Mouse (Mus musculus) kidney, adult 2 months (tissue): ENCODE measurements around the gene Cenpp. TPM values are rescaled to one million over a fixed set of nuclear protein-coding genes. Genes with fewer than 3 reads are reported as not detected.

Source experiments
- DNase-seq: peaks from one replicate; pipeline ENCODE4 v3.0.0; 2021
- H3K27ac ChIP-seq: fragments of 200-500 bp; 2 replicates; pipeline ENCODE4 v1.5.1; 2012; ENCODE audit warnings: low read depth, low read length, control low read depth, inconsistent platforms; ENCODE audit not compliant: insufficient read depth
- H3K27me3 ChIP-seq: fragments of 200-500 bp; replicated peaks from 2 replicates; pipeline ENCODE4 v1.6.1; 2012; ENCODE audit warnings: mild to moderate bottlenecking, moderate library complexity, low read length, inconsistent platforms; ENCODE audit not compliant: control insufficient read depth, insufficient read depth
- H3K36me3 ChIP-seq: fragments of 200-500 bp; 2 replicates; pipeline ENCODE4 v1.6.1; 2012; ENCODE audit warnings: mild to moderate bottlenecking, moderate library complexity, low read length, inconsistent platforms; ENCODE audit not compliant: control insufficient read depth, insufficient read depth
- H3K4me1 ChIP-seq: fragments of 200-500 bp; 2 replicates; pipeline ENCODE4 v1.6.1; 2011; ENCODE audit warnings: low read length; ENCODE audit not compliant: control insufficient read depth, insufficient read depth
- H3K4me3 ChIP-seq: fragments of 200-500 bp; 2 replicates; pipeline ENCODE4 v1.5.1; 2011; ENCODE audit warnings: mild to moderate bottlenecking, low read depth, low read length, control low read depth; ENCODE audit not compliant: insufficient read depth
- CTCF ChIP-seq: fragments of 200-500 bp; conservative IDR thresholded peaks from 2 replicates; pipeline ENCODE4 v1.5.1; 2011; ENCODE audit warnings: low read depth, mild to moderate bottlenecking, control low read depth, low read length, moderate library complexity, mixed read lengths; ENCODE audit not compliant: insufficient read depth, insufficient read length
- POLR2A ChIP-seq: fragments of 200-500 bp; IDR thresholded peaks from one replicate; pipeline ENCODE4 v1.6.1; 2011; ENCODE audit warnings: low read depth, low read length, control low read depth
- WGBS: fragments of 180-500 bp; shearing (Covaris S2); methylation state at CpG from one replicate; pipeline ENCODE4 v1.1.7; 2018; 5-methylcytosine and 5-hydroxymethylcytosine counted together
- polyA plus RNA-seq: library from polyadenylated mRNA; depleted of rRNA; stranded (reverse); fragments of >200 nt; gene quantifications from 2 replicates; pipeline ENCODE4 v1.2.3, GENCODE M21; 2012

The Cenpp gene
- polyA plus RNA-seq, 1 experiment, result 0.17 TPM

DNA sequence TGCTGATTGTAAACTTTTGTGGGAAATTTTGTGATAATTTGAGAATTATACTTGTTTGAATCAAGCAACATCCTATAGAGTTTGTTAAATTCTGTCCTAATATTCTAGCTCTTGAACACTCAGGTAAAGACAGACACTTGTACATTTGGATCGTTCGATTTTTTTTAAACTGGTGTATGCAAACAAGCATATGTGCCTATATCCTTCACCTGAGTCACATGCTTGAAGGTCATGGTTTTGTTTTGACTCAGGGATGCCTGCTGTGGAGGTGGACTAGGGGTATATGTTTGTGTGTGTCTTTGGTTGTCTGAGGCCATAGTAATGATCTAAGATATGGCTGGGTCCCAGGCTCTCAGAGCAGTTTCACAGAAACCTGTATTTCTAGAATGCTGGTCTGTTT lies 189.7 kb downstream of the Cenpp start:
- DNase-seq, result no peak
- Histone ChIP-seq H3K4me1 (peaks cover 10% of the 10 kb centered on the region), H3K27ac (no peak overlapping the region), H3K4me3 (no peak overlapping the region), H3K36me3 (no peaks in the 10 kb centered on the region), H3K27me3 (no peaks in the 10 kb centered on the region)
- 96% methylated on average over 2 of the region's 2 CpGs for WGBS
- TF ChIP-seq POLR2A, result no peak
- TF ChIP-seq CTCF, result no peak

DNA sequence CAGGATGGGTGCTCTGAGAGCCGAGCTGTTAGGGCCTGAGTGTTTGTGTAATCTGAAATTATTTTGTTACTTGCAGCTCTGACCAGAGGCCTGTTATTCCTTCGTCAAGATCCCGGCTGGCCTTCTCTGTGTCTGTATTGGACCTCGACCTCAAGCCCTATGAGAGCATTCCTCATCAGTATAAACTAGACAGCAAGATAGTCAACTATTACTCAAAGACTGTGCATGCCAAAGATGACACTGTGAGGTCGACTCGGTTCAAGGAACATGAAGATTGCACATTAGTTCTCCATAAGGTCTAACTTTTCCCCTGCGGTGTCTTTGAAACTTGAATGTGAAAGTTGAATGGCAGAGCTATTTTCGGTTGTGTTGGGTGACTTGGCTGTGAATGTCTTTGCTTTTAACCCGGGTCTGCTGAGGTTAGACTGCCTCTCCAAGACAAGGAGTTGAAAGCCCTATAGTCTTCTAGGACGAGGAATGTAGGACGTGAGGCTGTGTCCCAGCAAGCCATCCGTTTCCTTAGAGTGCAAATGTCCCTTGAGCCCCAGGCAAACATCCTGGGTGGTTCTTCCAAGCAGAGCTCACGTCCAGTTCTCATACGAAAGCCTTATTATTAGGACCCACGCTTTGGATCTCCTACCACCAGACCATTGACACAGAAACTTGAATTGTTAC lies 191.0 kb downstream of the Cenpp start:
- peak; percentile 90 for DNase-seq
- peak overlapping the region; percentile 15 for H3K27ac ChIP-seq
- TF ChIP-seq POLR2A, result no peak
- TF ChIP-seq CTCF, result no peak
- peaks cover 10% of the 10 kb centered on the region for H3K4me1 ChIP-seq
- H3K27me3 ChIP-seq, result no peaks in the 10 kb centered on the region
- 52% methylated on average over 15 of the region's 15 CpGs for WGBS
- H3K36me3 ChIP-seq, result no peaks in the 10 kb centered on the region
- H3K4me3 ChIP-seq, result no peak overlapping the region

DNA sequence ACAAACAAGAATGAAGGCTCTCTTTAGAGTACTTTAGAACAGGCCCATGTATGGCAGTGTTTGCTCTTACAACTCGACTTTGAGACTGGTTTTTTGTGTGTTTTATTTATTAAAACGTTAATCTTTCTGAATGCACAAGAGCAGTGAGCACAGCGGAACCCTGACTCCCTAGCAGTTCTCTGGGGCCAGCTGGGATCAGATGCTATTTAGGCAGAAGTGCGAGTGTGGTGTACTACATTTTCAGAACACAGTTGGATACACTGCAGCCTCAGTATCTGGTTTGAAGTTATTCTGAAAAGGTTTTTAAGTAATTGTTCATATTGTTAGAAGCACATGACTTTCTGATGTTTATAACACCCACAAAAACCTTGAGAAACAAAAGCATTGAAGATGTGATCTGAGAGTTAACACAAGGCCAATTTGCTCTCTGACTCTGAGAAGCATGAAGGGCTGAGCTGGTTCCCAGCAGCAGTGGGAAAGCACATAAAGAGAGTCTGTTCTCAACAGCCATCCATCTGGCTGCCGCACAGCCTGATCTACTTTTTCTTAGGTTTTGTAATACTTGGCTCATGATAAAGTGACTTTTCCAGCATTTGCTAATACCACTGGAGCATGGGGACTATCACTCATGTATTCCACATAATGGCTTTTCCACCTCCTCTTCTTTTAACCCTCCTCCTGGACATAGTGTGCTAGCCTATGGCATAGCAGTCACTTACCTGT lies 191.7 kb downstream of the Cenpp start:
- H3K27me3 ChIP-seq, result no peaks in the 10 kb centered on the region
- H3K36me3 ChIP-seq, result no peaks in the 10 kb centered on the region
- H3K4me1 ChIP-seq, result peaks cover 10% of the 10 kb centered on the region
- H3K27ac ChIP-seq, result peak overlapping the region; percentile 15
- H3K4me3 ChIP-seq, result no peak overlapping the region
- peak; percentile 20 for DNase-seq
- no peak for TF ChIP-seq CTCF
- WGBS, result 64% methylated on average over 5 of the region's 5 CpGs

DNA sequence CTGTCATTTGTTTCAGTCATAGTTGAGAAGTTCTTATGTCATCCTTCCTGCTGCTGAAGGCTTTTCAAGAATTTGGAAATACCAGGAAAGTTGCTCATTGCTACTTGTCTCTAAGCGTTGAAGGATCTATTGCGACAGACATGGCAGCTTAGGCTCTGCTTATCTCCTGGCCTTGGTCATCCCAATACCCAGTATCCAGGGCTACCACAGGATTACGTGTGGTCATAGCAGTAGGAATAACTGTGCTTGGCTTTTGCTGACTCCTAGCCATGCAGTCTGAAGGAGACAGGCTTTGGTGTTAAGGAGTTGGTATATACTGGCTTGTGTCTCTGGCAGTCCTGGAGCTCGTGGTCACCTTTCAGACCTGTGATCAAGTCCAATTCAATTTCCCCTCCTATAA lies 192.3 kb downstream of the Cenpp start:
- no peak for DNase-seq
- Histone ChIP-seq H3K27me3 (no peaks in the 10 kb centered on the region), H3K4me1 (peaks cover 10% of the 10 kb centered on the region), H3K27ac (no peak overlapping the region), H3K36me3 (no peaks in the 10 kb centered on the region), H3K4me3 (no peak overlapping the region)
- 76% methylated on average over 4 of the region's 4 CpGs for WGBS
- TF ChIP-seq CTCF (no peak), POLR2A (no peak)

DNA sequence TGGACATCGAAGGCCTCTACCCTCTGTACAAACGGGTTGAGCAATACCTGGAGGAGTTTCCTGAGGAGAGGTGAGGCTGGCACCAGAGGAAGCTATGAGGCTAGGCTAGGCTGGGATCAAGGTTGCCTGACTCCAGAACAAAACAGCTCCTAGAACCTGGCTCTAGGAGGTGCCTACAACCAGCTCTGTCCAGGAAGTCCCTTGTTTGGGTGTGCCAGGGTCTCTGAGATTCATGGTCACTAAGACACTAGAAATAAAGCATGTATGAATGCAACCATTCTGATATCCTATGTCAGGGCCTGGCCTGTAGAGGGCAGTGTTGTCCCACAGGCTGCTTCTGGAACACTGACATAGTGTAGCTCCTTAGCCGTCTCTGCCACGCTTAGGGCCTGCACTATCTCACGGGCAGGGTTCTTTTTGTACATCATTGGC lies 203.3 kb downstream of the Cenpp start:
- Histone ChIP-seq H3K4me3 (no peak overlapping the region), H3K36me3 (no peaks in the 10 kb centered on the region), H3K4me1 (no peaks in the 10 kb centered on the region), H3K27me3 (no peaks in the 10 kb centered on the region), H3K27ac (no peak overlapping the region)
- TF ChIP-seq CTCF (peak; percentile 99), POLR2A (no peak)
- DNase-seq, result peak; percentile 81
- WGBS, result 24% methylated on average over 5 of the region's 5 CpGs

DNA sequence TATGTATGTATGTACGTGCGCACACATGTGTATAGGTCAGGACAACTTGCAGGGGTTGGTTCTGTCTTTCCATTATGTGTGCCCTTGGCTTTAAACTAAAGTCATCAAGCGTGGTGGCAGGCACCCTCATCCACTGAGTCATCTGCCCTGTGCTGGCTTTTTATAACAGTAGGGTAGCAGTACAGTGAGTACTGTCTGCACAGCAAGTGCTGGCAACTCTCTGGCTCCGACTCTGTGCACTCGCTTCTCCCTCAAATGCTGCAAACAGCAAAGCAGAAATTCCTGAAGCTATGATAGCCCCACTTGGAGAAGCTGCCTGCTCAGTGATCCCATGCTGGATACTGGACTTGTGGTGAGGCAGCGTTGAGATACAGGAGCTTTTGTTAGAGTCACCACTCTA lies 208.1 kb downstream of the Cenpp start:
- Histone ChIP-seq H3K27ac (no peak overlapping the region), H3K4me3 (no peak overlapping the region), H3K36me3 (no peaks in the 10 kb centered on the region), H3K4me1 (no peaks in the 10 kb centered on the region), H3K27me3 (no peaks in the 10 kb centered on the region)
- WGBS, result 96% methylated on average over 6 of the region's 6 CpGs
- TF ChIP-seq CTCF (no peak), POLR2A (no peak)
- DNase-seq, result no peak

DNA sequence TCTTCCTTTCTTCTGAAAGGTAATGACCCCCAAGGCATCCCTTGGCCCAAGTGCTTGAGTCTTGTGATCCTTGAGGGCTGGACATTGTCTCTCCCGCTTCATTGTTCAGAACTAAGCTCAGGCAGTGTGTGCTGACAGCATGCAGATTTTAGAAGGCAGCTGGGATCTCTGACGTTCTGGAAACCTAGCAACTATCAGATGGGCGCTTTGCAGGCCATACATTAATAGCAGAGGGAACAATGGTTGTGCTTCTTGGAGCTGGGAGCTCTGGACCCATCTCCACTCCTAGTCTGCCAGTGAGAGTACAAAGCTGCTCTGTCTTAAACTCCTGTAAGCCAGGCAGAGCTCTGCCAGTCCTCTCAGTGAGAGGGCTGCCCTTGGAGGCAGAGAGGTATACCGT lies 216.4 kb downstream of the Cenpp start:
- Histone ChIP-seq H3K4me1 (no peaks in the 10 kb centered on the region), H3K27me3 (no peaks in the 10 kb centered on the region), H3K27ac (no peak overlapping the region), H3K4me3 (no peak overlapping the region), H3K36me3 (no peaks in the 10 kb centered on the region)
- 80% methylated on average over 4 of the region's 4 CpGs for WGBS
- DNase-seq, result no peak
- TF ChIP-seq CTCF, result no peak
- TF ChIP-seq POLR2A, result no peak
